Mouse (Mus musculus): Measurements from ENCODE around the gene Olfr155.

Gene Olfr155

DNA sequence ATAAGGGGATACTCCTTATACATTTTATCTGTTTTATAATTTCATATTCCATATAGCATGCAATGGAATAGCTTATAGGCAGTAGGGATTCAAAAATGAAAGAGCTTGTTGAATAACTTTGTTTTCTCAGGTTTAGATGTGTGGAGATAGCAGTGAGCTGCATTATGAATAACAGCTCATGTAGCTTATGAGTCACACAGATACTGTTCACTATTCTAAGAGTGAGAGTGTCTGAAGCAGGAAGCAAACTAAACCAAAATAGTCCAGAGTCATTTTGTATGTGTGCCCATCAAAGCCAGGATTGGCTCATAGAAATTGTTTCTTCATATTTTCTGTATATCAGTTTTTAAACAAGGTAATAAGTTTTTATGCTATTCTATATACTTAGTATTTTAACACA, 45.8 kb downstream of the Olfr155 start:
- DNase-seq: no peak

DNA sequence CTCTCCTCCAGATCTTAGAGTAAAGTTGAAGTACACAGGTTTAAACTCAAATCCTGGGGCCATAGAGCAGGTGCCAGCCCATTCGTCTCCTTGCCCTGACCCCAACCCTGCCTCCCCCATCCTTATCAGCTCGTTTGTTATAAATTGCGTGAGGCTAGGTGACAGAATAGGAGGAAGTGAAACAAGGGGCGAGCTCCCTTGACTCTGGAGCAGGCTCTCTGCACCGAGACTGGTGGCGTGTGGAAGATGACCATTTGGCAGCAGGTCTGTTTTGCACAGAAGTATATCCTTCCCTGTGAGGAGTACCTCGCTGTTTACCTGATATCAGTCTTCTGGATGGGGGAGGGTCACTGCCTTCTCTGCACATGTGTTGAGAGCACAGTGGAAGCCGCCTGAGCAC, 47.8 kb downstream of the Olfr155 start:
- no peak for DNase-seq

DNA sequence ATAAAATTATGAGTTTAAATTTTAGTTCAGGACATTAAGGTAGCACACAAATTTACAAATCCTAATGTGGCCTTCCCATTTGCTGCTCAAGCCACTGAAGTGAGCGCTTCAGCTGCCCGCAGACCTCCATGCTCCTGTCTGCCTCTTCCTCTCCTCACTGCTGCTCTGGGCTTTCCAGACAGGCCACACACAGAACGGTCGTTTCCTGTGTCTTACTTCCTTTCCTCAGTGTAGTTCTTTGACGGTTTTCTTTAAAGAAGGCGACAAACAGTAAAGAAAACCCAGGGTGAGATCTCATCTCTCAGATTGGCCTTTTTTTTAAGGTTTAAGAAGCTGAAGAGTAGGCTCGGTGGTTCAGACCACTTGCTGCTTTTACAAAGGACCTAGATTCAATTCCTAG, 52.3 kb downstream of the Olfr155 start:
- no peak for DNase-seq

DNA sequence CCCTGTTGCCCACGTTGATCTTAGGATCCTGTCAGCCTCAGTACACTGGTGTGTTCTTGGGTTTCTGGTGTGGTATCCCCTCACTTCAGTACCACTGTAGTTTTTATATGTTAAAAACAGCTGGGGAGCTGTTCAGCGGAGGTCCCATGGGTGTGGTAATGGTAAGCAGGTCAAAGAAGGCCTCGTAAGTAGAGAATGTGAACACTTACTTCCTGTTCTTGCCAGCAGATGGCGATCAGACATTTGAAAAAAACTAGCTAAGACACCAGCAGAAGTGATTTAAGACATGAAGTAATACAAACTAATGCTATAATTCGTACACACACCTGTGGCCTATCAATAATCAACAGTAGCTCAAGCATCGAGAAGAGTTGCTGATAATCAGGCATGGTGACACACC, 55.1 kb downstream of the Olfr155 start:
- DNase-seq: peak; percentile 59 to 65

Data from cerebellum, postnatal 14 days (tissue).